Mouse (Mus musculus): ENCODE measurements around the gene Cnp.

DNA sequence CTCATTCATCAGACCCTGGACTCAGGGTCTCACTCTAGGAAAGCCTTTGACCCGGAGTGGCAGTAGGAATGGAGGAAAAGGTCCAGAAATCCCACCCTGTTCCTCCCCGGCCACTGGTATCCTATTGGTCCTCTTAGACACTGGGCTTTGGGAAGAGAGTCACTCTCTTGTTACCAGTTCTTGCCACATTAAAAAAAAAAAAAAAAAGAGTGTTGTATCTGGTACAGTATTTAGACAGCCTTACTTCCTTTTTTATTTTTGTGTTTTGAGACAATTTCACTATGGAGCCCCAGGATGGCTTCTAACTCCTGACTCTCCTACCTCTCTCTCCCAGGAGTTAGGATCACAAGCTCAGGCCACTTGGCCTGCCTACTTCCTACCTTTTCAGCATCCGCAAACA lies 17.1 kb upstream of the Cnp start:
- TF ChIP-seq CTCF (IDR thresholded peaks at IDR 0.05) = no peak
- TF ChIP-seq EP300 (IDR thresholded peaks at IDR 0.05) = no peak
